Mouse (Mus musculus) myocyte (in vitro differentiated cells): ENCODE measurements around the gene Slit3.

Experiments
- POLR2A ChIP-seq: IDR thresholded peaks from one replicate; pipeline ENCODE4 v1.6.1; 2011; ENCODE audit warnings: low read depth, mild to moderate bottlenecking, control low read depth, moderate library complexity; ENCODE audit not compliant: insufficient read length
- POLR2AphosphoS2 ChIP-seq: IDR thresholded peaks from one replicate; pipeline ENCODE4 v1.6.1; 2011; ENCODE audit warnings: low read depth, control low read depth; ENCODE audit not compliant: insufficient read length
- SRF ChIP-seq: IDR thresholded peaks from one replicate; pipeline ENCODE4 v1.6.1; 2011; ENCODE audit warnings: low read depth; ENCODE audit not compliant: control insufficient read depth, insufficient read length
- TCF12 ChIP-seq: IDR thresholded peaks from one replicate; pipeline ENCODE4 v1.6.1; 2011; ENCODE audit warnings: mild to moderate bottlenecking, control low read depth; ENCODE audit not compliant: poor library complexity, insufficient read depth, severe bottlenecking
- USF1 ChIP-seq: IDR thresholded peaks from one replicate; pipeline ENCODE4 v1.6.1; 2011; ENCODE audit warnings: low read depth, mild to moderate bottlenecking, control low read depth, moderate library complexity

GRCm38 (mm10) chr11:35324397-35324796 is 203.4 kb downstream of the Slit3 start:
- TF ChIP-seq USF1 (no peak), POLR2A (no peak), SRF (no peak), TCF12 (no peak), POLR2AphosphoS2 (no peak)
